Mouse (Mus musculus): ENCODE data around the gene Atp2b1. TPM values are rescaled to one million over a fixed set of nuclear protein-coding genes. Genes with fewer than 3 reads are reported as not detected.

Atp2b1 gene
- total and polyA plus RNA-seq, 3 experiments: 23.5 to 26.6 TPM; not detected in 1

- peak overlapping the region in 1 of 2 experiments; percentile 24; a peak in 1 of 4 replicates for H3K4me3 ChIP-seq (ENCODE audit: control insufficient read depth in 1 of 2, insufficient read depth in 1 of 2, low read depth in 2 of 2, low read length in 2 of 2)
- H3K27ac ChIP-seq (ENCODE audit: control insufficient read depth, low read depth, low read length): peak overlapping the region; percentile 76
- peaks cover 11 to 32% of the 10 kb centered on the region in 2 experiments for H3K4me1 ChIP-seq (ENCODE audit: control insufficient read depth in 1 of 2, insufficient read depth in 2 of 2, low read length in 2 of 2)
- H3K79me2 ChIP-seq (ENCODE audit: control insufficient read depth, insufficient read depth, low read length, poor library complexity): no peaks in the 10 kb centered on the region
- H3K9ac ChIP-seq (ENCODE audit: control insufficient read depth, low read depth, low read length, poor library complexity, severe bottlenecking): no peak overlapping the region
- DNase-seq (ENCODE audit: low read depth, low spot score): peak; percentile 94
- TF ChIP-seq MAFK (IDR thresholded peaks at IDR 0.05; ENCODE audit: borderline replicate concordance, low read depth, low read length): no peak; the same call in 1 of the 2 replicates
- peak; percentile 96 for TF ChIP-seq RCOR1 (IDR thresholded peaks at IDR 0.05; ENCODE audit: low read depth, low read length)
- peak; percentile 98 for TF ChIP-seq TAL1 (IDR thresholded peaks at IDR 0.05; ENCODE audit: low read length)
- TF ChIP-seq SIN3A (IDR thresholded peaks at IDR 0.05; ENCODE audit: low read length): peak; percentile 90
- peak; percentile 48; the same call in 1 of the 2 replicates for TF ChIP-seq MYC (IDR thresholded peaks at IDR 0.05; ENCODE audit: low read depth, low read length)
- TF ChIP-seq CTCF (IDR thresholded peaks at IDR 0.05 in 2 of 3, conservative IDR thresholded peaks at IDR 0.05 in 1 of 3; ENCODE audit: control insufficient read depth in 1 of 3, insufficient read depth in 1 of 3, low read depth in 2 of 3, low read length in 3 of 3, poor library complexity in 1 of 3, severe bottlenecking in 1 of 3): no peak
- no peak for TF ChIP-seq GABPA (IDR thresholded peaks at IDR 0.05; ENCODE audit: low read depth, low read length)
- 0 out of 2 replicates have a peak, but pooled peaks have one; percentile 40 for TF ChIP-seq MEF2A (IDR thresholded peaks at IDR 0.05; ENCODE audit: extremely low read depth, insufficient replicate concordance, low read depth, low read length, poor library complexity, severe bottlenecking)
- TF ChIP-seq ELF1 (IDR thresholded peaks at IDR 0.05; ENCODE audit: low read depth, low read length): no peak
- peak; percentile 98 for TF ChIP-seq EP300 (IDR thresholded peaks at IDR 0.05; ENCODE audit: low read depth in 1 of 2, low read length in 2 of 2)
- TF ChIP-seq JUND (IDR thresholded peaks at IDR 0.05; ENCODE audit: low read depth, low read length): no peak
- 0 out of 2 replicates have a peak, but pooled peaks have one; percentile 3 for TF ChIP-seq SMC3 (IDR thresholded peaks at IDR 0.05; ENCODE audit: low read depth, low read length)
- peak; percentile 98 for TF ChIP-seq GATA1 (IDR thresholded peaks at IDR 0.05; ENCODE audit: low read depth, low read length)
- TF ChIP-seq TBP (IDR thresholded peaks at IDR 0.05; ENCODE audit: low read depth, low read length): 0 out of 2 replicates have a peak, but pooled peaks have one; percentile 25
- 0 out of 2 replicates have a peak, but pooled peaks have one; percentile 17 for TF ChIP-seq MYB (IDR thresholded peaks at IDR 0.05; ENCODE audit: low read depth, low read length)
- peak; percentile 95 for TF ChIP-seq ETS1 (IDR thresholded peaks at IDR 0.05; ENCODE audit: low read depth, low read length)
- TF ChIP-seq ZMIZ1 (IDR thresholded peaks at IDR 0.05; ENCODE audit: low read depth, low read length): no peak
- no peak for TF ChIP-seq POLR2A (IDR thresholded peaks at IDR 0.05; ENCODE audit: control insufficient read depth in 1 of 2, insufficient read depth in 1 of 2, low read depth in 1 of 2, low read length in 2 of 2, poor library complexity in 1 of 2)
- TF ChIP-seq ZC3H11A (IDR thresholded peaks at IDR 0.05; ENCODE audit: low read depth, low read length): no peak
- peak; percentile 53; the same call in 1 of the 2 replicates for TF ChIP-seq MXI1 (IDR thresholded peaks at IDR 0.05; ENCODE audit: low read depth, low read length)
- no peak for TF ChIP-seq KAT2A (conservative IDR thresholded peaks at IDR 0.05; ENCODE audit: low read depth, low read length)
- TF ChIP-seq TCF12 (IDR thresholded peaks at IDR 0.05; ENCODE audit: low read depth, low read length): peak; percentile 96
- peaks cover 0 to 37% of the 10 kb centered on the region in 2 experiments; a peak in 2 of 4 replicates for H3K36me3 ChIP-seq (ENCODE audit: control insufficient read depth in 1 of 2, insufficient read depth in 2 of 2, low read length in 2 of 2)
- no peaks in the 10 kb centered on the region for H3K9me3 ChIP-seq (replicated peaks; ENCODE audit: insufficient read depth, low read length)
- H3K27me3 ChIP-seq (ENCODE audit: control insufficient read depth in 1 of 2, insufficient read depth in 2 of 2, low read length in 2 of 2): no peaks in the 10 kb centered on the region
Observed at GRCm38 (mm10) chr10:98905987-98906386, 8.2 kb upstream of the Atp2b1 start.
